Mouse (Mus musculus): ENCODE results near the gene Pole2. TPM values are rescaled to one million over a fixed set of nuclear protein-coding genes. Genes with fewer than 3 reads are reported as not detected.

Pole2 gene
- polyA plus RNA-seq, 2 experiments = 26.3 to 37.1 TPM

DNA sequence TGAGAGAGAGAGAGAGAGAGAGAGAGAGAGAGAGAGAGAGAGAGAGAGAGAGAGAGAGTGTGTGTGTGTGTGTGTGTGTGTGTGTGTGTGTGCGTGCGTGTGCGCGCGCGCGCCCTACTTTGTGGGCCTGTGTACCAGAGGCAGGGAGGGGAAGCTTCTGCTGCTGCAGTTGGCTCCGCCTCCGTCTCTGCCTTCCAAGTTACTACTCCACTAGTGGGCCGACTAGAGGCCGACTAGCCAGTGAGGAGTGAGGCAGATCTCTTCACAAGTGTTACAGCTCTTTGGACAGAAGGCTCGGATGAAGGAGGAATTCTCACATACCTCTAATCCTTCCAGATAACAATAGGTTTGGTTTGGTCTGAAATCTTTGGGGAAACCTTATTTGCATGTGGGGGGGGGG, 48.6 kb downstream of the Pole2 start:
- DNase-seq (ENCODE audit: low spot score) (no peak), ATAC-seq (ENCODE audit: low FRiP score, low read depth) (no peak)
- no peaks in the 10 kb centered on the region for H3K9me3 ChIP-seq (ENCODE audit: control insufficient read depth, low read length)
- no peak overlapping the region for H3K4me3 ChIP-seq (replicated peaks; ENCODE audit: low read length)
- H3K9ac ChIP-seq (ENCODE audit: low read depth, low read length, severe bottlenecking) = no peak overlapping the region
- no peaks in the 10 kb centered on the region for H3K27me3 ChIP-seq (ENCODE audit: control insufficient read depth, insufficient read depth, low read length)
- TF ChIP-seq POLR2A (IDR thresholded peaks at IDR 0.05; ENCODE audit: borderline replicate concordance, extremely low read depth, insufficient read depth, insufficient read length) = no peak
- H3K4me1 ChIP-seq (ENCODE audit: control insufficient read depth, insufficient read depth, low read length) = peaks cover 2% of the 10 kb centered on the region; the same call in 1 of the 2 replicates
- no peak overlapping the region for H3K27ac ChIP-seq (replicated peaks; ENCODE audit: low read depth, low read length)
- 68% methylated on average over 12 of the region's 12 CpGs for WGBS
- peaks cover 16% of the 10 kb centered on the region for H3K36me3 ChIP-seq (ENCODE audit: control insufficient read depth, insufficient read depth, low read length)
- H3K4me2 ChIP-seq (replicated peaks; ENCODE audit: low read depth, low read length, severe bottlenecking) = no peak overlapping the region

DNA sequence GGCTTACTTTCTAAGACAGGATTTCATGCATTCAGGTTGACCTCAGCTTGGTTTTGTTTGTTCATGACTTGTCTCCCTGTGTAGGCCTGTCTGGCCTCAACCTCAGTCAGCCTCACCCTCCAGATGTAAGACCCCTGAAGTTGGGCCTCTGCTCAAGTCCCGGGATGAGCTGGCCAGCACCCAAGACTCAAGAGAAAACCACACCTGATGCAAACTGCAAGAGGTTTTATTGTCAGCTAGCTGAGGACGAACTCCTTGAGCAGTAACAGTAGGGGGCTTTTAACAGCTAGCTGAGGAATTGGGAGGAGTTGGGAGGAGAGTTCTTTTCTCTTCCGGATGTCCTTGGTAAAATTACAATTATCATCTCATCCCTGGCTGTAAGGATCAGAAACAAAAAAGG, 50.5 kb downstream of the Pole2 start:
- Histone ChIP-seq H3K27me3 (ENCODE audit: control insufficient read depth, insufficient read depth, low read length) (no peaks in the 10 kb centered on the region), H3K4me2 (replicated peaks; ENCODE audit: low read depth, low read length, severe bottlenecking) (no peak overlapping the region), H3K4me1 (ENCODE audit: control insufficient read depth, insufficient read depth, low read length) (no peaks in the 10 kb centered on the region), H3K9me3 (ENCODE audit: control insufficient read depth, low read length) (no peaks in the 10 kb centered on the region), H3K4me3 (replicated peaks; ENCODE audit: low read length) (no peak overlapping the region), H3K36me3 (ENCODE audit: control insufficient read depth, insufficient read depth, low read length) (peaks cover 15% of the 10 kb centered on the region), H3K9ac (ENCODE audit: low read depth, low read length, severe bottlenecking) (no peak overlapping the region), H3K27ac (replicated peaks; ENCODE audit: low read depth, low read length) (no peak overlapping the region)
- ATAC-seq (ENCODE audit: low FRiP score, low read depth) (no peak), DNase-seq (ENCODE audit: low spot score) (no peak)
- 73% methylated on average over 3 of the region's 3 CpGs for WGBS
- no peak for TF ChIP-seq POLR2A (IDR thresholded peaks at IDR 0.05; ENCODE audit: borderline replicate concordance, extremely low read depth, insufficient read depth, insufficient read length)

DNA sequence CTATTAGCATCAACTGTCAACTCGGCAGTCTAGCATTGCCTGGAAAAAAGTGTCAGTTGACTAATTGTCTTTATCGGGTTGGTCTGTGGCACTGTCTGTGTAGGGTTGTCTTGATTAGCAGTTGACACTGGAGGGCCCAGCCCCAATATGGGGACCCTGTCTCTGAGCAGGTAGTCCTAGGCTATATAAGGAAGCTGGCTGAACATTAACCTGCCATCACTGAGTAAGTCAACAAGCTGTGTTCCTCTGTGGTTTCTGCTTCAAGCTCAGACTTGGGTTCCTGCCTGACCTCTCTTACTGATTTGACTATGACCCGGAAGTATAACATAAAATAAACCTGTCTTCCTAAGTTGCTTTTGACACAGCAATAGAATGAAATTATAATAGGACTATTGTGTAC, 52.0 kb downstream of the Pole2 start:
- Histone ChIP-seq H3K4me2 (replicated peaks; ENCODE audit: low read depth, low read length, severe bottlenecking) (no peak overlapping the region), H3K36me3 (ENCODE audit: control insufficient read depth, insufficient read depth, low read length) (peaks cover 4% of the 10 kb centered on the region), H3K27me3 (ENCODE audit: control insufficient read depth, insufficient read depth, low read length) (no peaks in the 10 kb centered on the region), H3K4me3 (replicated peaks; ENCODE audit: low read length) (no peak overlapping the region), H3K27ac (replicated peaks; ENCODE audit: low read depth, low read length) (no peak overlapping the region), H3K4me1 (ENCODE audit: control insufficient read depth, insufficient read depth, low read length) (no peaks in the 10 kb centered on the region), H3K9ac (ENCODE audit: low read depth, low read length, severe bottlenecking) (no peak overlapping the region), H3K9me3 (ENCODE audit: control insufficient read depth, low read length) (no peaks in the 10 kb centered on the region)
- WGBS = 97% methylated on average over 3 of the region's 3 CpGs
- DNase-seq (ENCODE audit: low spot score) (no peak), ATAC-seq (ENCODE audit: low FRiP score, low read depth) (no peak)
- no peak for TF ChIP-seq POLR2A (IDR thresholded peaks at IDR 0.05; ENCODE audit: borderline replicate concordance, extremely low read depth, insufficient read depth, insufficient read length)

DNA sequence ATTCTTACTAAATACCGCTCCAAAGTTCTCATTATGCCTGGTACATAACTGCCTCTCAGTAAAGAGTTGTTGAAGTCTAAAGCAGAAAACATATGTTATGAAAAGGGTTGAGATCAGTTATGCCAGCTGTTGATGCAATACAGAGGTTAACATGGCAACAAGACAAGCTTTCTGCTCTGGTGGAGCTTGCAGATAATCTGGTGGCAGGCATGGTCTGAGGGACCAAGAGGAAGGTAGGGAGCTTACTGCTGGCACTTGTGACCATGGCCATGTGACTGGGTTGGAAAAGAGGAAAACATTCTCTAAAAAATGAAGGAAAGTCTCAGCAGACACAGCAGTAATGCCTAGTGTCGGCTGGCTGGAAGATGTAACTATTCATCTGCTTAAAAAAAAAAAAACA, 56.7 kb downstream of the Pole2 start:
- 100% methylated on average over 2 of the region's 2 CpGs for WGBS
- Histone ChIP-seq H3K4me3 (replicated peaks; ENCODE audit: low read length) (no peak overlapping the region), H3K9ac (ENCODE audit: low read depth, low read length, severe bottlenecking) (no peak overlapping the region), H3K27ac (replicated peaks; ENCODE audit: low read depth, low read length) (no peak overlapping the region), H3K4me1 (ENCODE audit: control insufficient read depth, insufficient read depth, low read length) (0 out of 2 replicates have a peak, but pooled peaks cover 3% of the 10 kb centered on the region), H3K9me3 (ENCODE audit: control insufficient read depth, low read length) (no peaks in the 10 kb centered on the region), H3K4me2 (replicated peaks; ENCODE audit: low read depth, low read length, severe bottlenecking) (no peak overlapping the region), H3K27me3 (ENCODE audit: control insufficient read depth, insufficient read depth, low read length) (no peaks in the 10 kb centered on the region), H3K36me3 (ENCODE audit: control insufficient read depth, insufficient read depth, low read length) (peaks cover 3% of the 10 kb centered on the region)
- no peak for TF ChIP-seq POLR2A (IDR thresholded peaks at IDR 0.05; ENCODE audit: borderline replicate concordance, extremely low read depth, insufficient read depth, insufficient read length)
- DNase-seq (ENCODE audit: low spot score) (no peak), ATAC-seq (ENCODE audit: low FRiP score, low read depth) (no peak)

DNA sequence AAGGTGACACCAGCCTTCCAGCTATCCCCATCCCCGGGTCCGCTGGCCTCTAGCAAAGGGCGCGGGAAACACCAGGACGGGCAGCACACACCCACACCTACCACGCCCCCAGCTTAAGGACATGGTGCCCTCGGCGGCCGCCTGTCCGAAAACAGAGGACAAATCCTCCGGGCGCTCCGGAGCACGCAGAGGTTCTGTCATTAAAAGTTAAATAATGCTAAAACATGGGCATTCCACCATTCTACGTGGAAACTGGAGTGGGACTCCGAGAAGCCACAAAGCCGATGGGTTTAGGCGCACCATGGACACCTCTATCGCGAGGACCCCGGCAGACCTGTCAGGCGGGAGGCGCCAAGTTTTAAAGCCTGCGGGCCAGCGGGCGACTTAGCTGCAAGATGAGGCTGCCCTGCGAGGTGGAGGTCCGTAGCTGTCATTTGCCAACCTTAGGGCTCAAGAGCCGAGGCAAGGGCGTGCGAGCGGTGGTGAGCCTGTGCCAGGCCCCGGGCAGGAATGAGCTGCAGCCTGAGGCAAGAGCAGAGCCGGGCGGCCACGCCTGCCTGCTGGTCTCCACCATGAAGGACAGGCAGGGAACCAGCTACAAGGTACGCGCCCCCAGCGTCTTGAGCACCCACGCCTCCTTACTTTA, 59.4 kb downstream of the Pole2 start, which contains the start of gene Lrr1:
Gene Lrr1 (plus strand): TSS at position 354 of the 646 bp plus-strand sequence.
- peak; percentile 81 for DNase-seq (ENCODE audit: low spot score)
- 0 out of 2 replicates have a peak, but pooled peaks cover 3% of the 10 kb centered on the region for H3K4me1 ChIP-seq (ENCODE audit: control insufficient read depth, insufficient read depth, low read length)
- H3K27ac ChIP-seq (replicated peaks; ENCODE audit: low read depth, low read length) = peak within 1 kb of the TSS; percentile 88
- 0 out of 2 replicates have a peak, but pooled peaks have one; percentile 26 for TF ChIP-seq POLR2A (IDR thresholded peaks at IDR 0.05; ENCODE audit: borderline replicate concordance, extremely low read depth, insufficient read depth, insufficient read length)
- H3K4me3 ChIP-seq (replicated peaks; ENCODE audit: low read length) = peak within 1 kb of the TSS; percentile 70
- peak; percentile 94 for ATAC-seq (ENCODE audit: low FRiP score, low read depth)
- no peaks in the 10 kb centered on the region for H3K9me3 ChIP-seq (ENCODE audit: control insufficient read depth, low read length)
- H3K36me3 ChIP-seq (ENCODE audit: control insufficient read depth, insufficient read depth, low read length) = peaks cover 3% of the 10 kb centered on the region
- peak within 1 kb of the TSS; percentile 85 for H3K4me2 ChIP-seq (replicated peaks; ENCODE audit: low read depth, low read length, severe bottlenecking)
- H3K9ac ChIP-seq (ENCODE audit: low read depth, low read length, severe bottlenecking) = peak within 1 kb of the TSS; percentile 75
- WGBS = under 1% methylated on average over 39 of the region's 40 CpGs
- no peaks in the 10 kb centered on the region for H3K27me3 ChIP-seq (ENCODE audit: control insufficient read depth, insufficient read depth, low read length)

Data from limb, embryonic 14.5 days (tissue).